ENCODE assay signal across 10 mouse cellular contexts in genomic region chr2:116812869-116813558, GRCm38 (mm10).
DNase-seq lines count a peak whose midpoint lies in the region; ATAC-seq and TF ChIP-seq lines count a peak whose summit lies in the region.
"Had no signal": no experiment of that assay in that cellular context is flagged by ENCODE, and none has a peak within 500 bp of the region (broad histone marks: within the 10 kb centered on the region; RNA-seq: fewer than 3 reads in every experiment).

No protein-coding gene starts in this region.

- no peak for ATAC-seq in heart, embryonic 13.5 days (ENCODE audit: extremely low read depth, insufficient number of reproducible peaks, low FRiP score, low TSS enrichment)
- ATAC-seq in forebrain, embryonic 13.5 days = peak; percentile 72
- ATAC-seq in megakaryocyte-erythroid progenitor cell, adult 5-6 weeks (replicated peaks; ENCODE audit: low FRiP score, low TSS enrichment, poor library complexity, severe bottlenecking) = no peak

- 0 out of 2 replicates have a peak overlapping the region, but pooled peaks have one; percentile 33 for H3K9ac ChIP-seq in heart, embryonic 13.5 days
- H3K9ac ChIP-seq in heart, adult 2 months (ENCODE audit: low read depth, low read length) = no peak overlapping the region
- no peak overlapping the region for H3K9ac ChIP-seq in ES-E14 (ENCODE audit: insufficient read depth, low read depth, low read length, poor library complexity, severe bottlenecking)
- H3K9ac ChIP-seq in forebrain, embryonic 13.5 days = no peak overlapping the region

- in situ Hi-C loops in ES-E14 (cut with MboI; ENCODE audit: low sequenced_read_pairs in 2 of 2, unreplicated experiment in 2 of 2) = no loop called here

- DNase-seq in heart, adult 2 months = no peak
- peak; percentile 4 for DNase-seq in ES-E14 (ENCODE audit: low read depth, low spot score)
- DNase-seq in lung, postnatal 14 days = peak; percentile 7
- DNase-seq in spleen, postnatal 36 days (ENCODE audit: low spot score in 2 of 2) = no peak
- DNase-seq in spleen, postnatal 4 days (ENCODE audit: low spot score in 2 of 2) = no peak
- DNase-seq: cerebellum, adult 11-12 months had no signal

- H3K4me2 ChIP-seq in heart, embryonic 13.5 days = no peak overlapping the region
- H3K4me2 ChIP-seq in forebrain, embryonic 13.5 days = no peak overlapping the region

- no peak for TF ChIP-seq EP300 in heart, adult 2 months (IDR thresholded peaks at IDR 0.05; ENCODE audit: insufficient read depth, low read depth, low read length)

- no peak for TF ChIP-seq CTCF in heart, adult 2 months (IDR thresholded peaks at IDR 0.05)

- H3K36me3 ChIP-seq in heart, embryonic 13.5 days = no peaks in the 10 kb centered on the region
- no peaks in the 10 kb centered on the region for H3K36me3 ChIP-seq in heart, adult 2 months (ENCODE audit: control insufficient read depth, insufficient read depth, low read length)
- H3K36me3 ChIP-seq in ES-E14 (ENCODE audit: control insufficient read depth, insufficient read depth, low read length, poor library complexity, severe bottlenecking) = no peaks in the 10 kb centered on the region
- H3K36me3 ChIP-seq in forebrain, embryonic 13.5 days (ENCODE audit: poor library complexity, severe bottlenecking) = no peaks in the 10 kb centered on the region
- H3K36me3 ChIP-seq: G1E had no signal

- TF ChIP-seq POLR2A in heart, adult 2 months (IDR thresholded peaks at IDR 0.05; ENCODE audit: insufficient read depth, low read depth, low read length) = no peak

- peaks cover 14% of the 10 kb centered on the region for H3K4me1 ChIP-seq in heart, embryonic 13.5 days
- no peaks in the 10 kb centered on the region for H3K4me1 ChIP-seq in heart, adult 2 months (ENCODE audit: control insufficient read depth, insufficient read depth, low read length)
- H3K4me1 ChIP-seq in ES-E14 (ENCODE audit: control insufficient read depth in 2 of 2, insufficient read depth in 2 of 2, low read length in 2 of 2, poor library complexity in 1 of 2) = no peaks in the 10 kb centered on the region
- H3K4me1 ChIP-seq in forebrain, embryonic 13.5 days = peaks cover 33% of the 10 kb centered on the region

- no peaks in the 10 kb centered on the region; the same call in 1 of the 2 replicates for H3K27me3 ChIP-seq in heart, embryonic 13.5 days (replicated peaks)
- H3K27me3 ChIP-seq in heart, adult 2 months (ENCODE audit: control insufficient read depth, insufficient read depth, low read length) = no peaks in the 10 kb centered on the region
- no peaks in the 10 kb centered on the region for H3K27me3 ChIP-seq in forebrain, embryonic 13.5 days

- no peak overlapping the region for H3K27ac ChIP-seq in heart, embryonic 13.5 days (replicated peaks)
- no peak overlapping the region for H3K27ac ChIP-seq in heart, adult 2 months
- H3K27ac ChIP-seq in ES-E14 (ENCODE audit: insufficient read depth, low read depth, low read length, poor library complexity, severe bottlenecking) = no peak overlapping the region
- H3K27ac ChIP-seq in forebrain, embryonic 13.5 days = no peak overlapping the region

- intact Hi-C loops in heart, adult 2 months (cut with DNase I) = no loop called here

- no peaks in the 10 kb centered on the region for H3K79me2 ChIP-seq in heart, adult 2 months (replicated peaks; ENCODE audit: control insufficient read depth, insufficient read depth, low read length)

- no peak overlapping the region for H3K4me3 ChIP-seq in heart, embryonic 13.5 days
- H3K4me3 ChIP-seq in heart, adult 2 months = no peak overlapping the region
- no peak overlapping the region for H3K4me3 ChIP-seq in ES-E14 (ENCODE audit: insufficient read depth in 1 of 2, low read depth in 1 of 2, low read length in 2 of 2, poor library complexity in 1 of 2, severe bottlenecking in 1 of 2)
- no peak overlapping the region for H3K4me3 ChIP-seq in forebrain, embryonic 13.5 days

- 51% methylated on average over 13 of the region's 13 CpGs for WGBS in heart, embryonic 13.5 days
- WGBS in heart, adult 2 months = 49% methylated on average over 13 of the region's 13 CpGs
- WGBS in forebrain, embryonic 13.5 days = 20% methylated on average over 13 of the region's 13 CpGs

- H3K9me3 ChIP-seq in heart, embryonic 13.5 days = no peaks in the 10 kb centered on the region
- no peaks in the 10 kb centered on the region for H3K9me3 ChIP-seq in ES-E14 (ENCODE audit: control insufficient read depth, insufficient read depth, low read depth, low read length)
- no peaks in the 10 kb centered on the region for H3K9me3 ChIP-seq in forebrain, embryonic 13.5 days (replicated peaks)
- H3K9me3 ChIP-seq: G1E had no signal

TF ChIP-seq in ES-E14, 5 proteins besides CTCF, POLR2A, EP300 and RAD21:
- TF ChIP-seq CHD2 (IDR thresholded peaks at IDR 0.05; ENCODE audit: low read depth, low read length) = no peak
- no peak for TF ChIP-seq MAFK (IDR thresholded peaks at IDR 0.05; ENCODE audit: insufficient read depth, low read depth, low read length)
- TF ChIP-seq HCFC1 (IDR thresholded peaks at IDR 0.05; ENCODE audit: borderline replicate concordance, insufficient read depth, low read length) = no peak
- no peak for TF ChIP-seq ZNF384 (IDR thresholded peaks at IDR 0.05; ENCODE audit: low read depth, low read length)
- no peak for TF ChIP-seq ZC3H11A (IDR thresholded peaks at IDR 0.05; ENCODE audit: borderline replicate concordance, low read depth, low read length)

Comparison
In these comparisons a context has a peak if more than half of its experiments do, and no peak if none do; other contexts are left out.
1. DNase-seq: peak in ES-E14 (single experiment) and lung, postnatal 14 days (single experiment); none in heart, adult 2 months (0 of 2), spleen, postnatal 36 days (0 of 2) and spleen, postnatal 4 days (0 of 2).